15 mouse cellular contexts compared by ENCODE assay signal in genomic region chr7:48834371-48834970, GRCm38 (mm10). TPM values are rescaled to one million over a fixed set of nuclear protein-coding genes. Genes with fewer than 3 reads are reported as not detected.
A peak's percentile ranks its signal among the peaks of the same experiment; 100 is the strongest.
DNase-seq lines count a peak whose midpoint lies in the region; ATAC-seq and TF ChIP-seq lines count a peak whose summit lies in the region.
"Had no signal": no experiment of that assay in that cellular context is flagged by ENCODE, and none has a peak within 500 bp of the region (broad histone marks: within the 10 kb centered on the region; RNA-seq: fewer than 3 reads in every experiment).

No protein-coding gene starts in this region.

- peaks cover 46% of the 10 kb centered on the region for H3K4me1 ChIP-seq in heart, embryonic 11.5 days (ENCODE audit: control insufficient read depth, insufficient read depth, low read length)
- H3K4me1 ChIP-seq in midbrain, embryonic 14.5 days (ENCODE audit: control insufficient read depth, insufficient read depth, low read length), result peaks cover 13% of the 10 kb centered on the region; the same call in 1 of the 2 replicates
- peaks cover 17% of the 10 kb centered on the region for H3K4me1 ChIP-seq in midbrain, embryonic 10.5 days
- peaks cover 15% of the 10 kb centered on the region for H3K4me1 ChIP-seq in hindbrain, postnatal 0 days (ENCODE audit: insufficient read depth, low read length)
- no peaks in the 10 kb centered on the region for H3K4me1 ChIP-seq in kidney, adult 2 months (ENCODE audit: control insufficient read depth, insufficient read depth, low read length)
- H3K4me1 ChIP-seq: intestine, embryonic 15.5 days had no signal

- H3K27ac ChIP-seq in heart, embryonic 11.5 days (ENCODE audit: low read depth, low read length), result peak overlapping the region; percentile 41; the same call in 1 of the 2 replicates
- H3K27ac ChIP-seq in midbrain, embryonic 14.5 days (replicated peaks; ENCODE audit: low read depth, low read length), result no peak overlapping the region
- H3K27ac ChIP-seq in midbrain, embryonic 10.5 days (replicated peaks), result no peak overlapping the region
- H3K27ac ChIP-seq in hindbrain, postnatal 0 days, result 0 out of 2 replicates have a peak overlapping the region, but pooled peaks have one; percentile 11
- no peak overlapping the region for H3K27ac ChIP-seq in kidney, adult 2 months (ENCODE audit: insufficient read depth, low read depth, low read length)
- H3K27ac ChIP-seq: intestine, embryonic 15.5 days; layer of hippocampus, adult 2 months had no signal

- H3K27me3 ChIP-seq in heart, embryonic 11.5 days (ENCODE audit: control insufficient read depth, insufficient read depth, low read length), result no peaks in the 10 kb centered on the region
- H3K27me3 ChIP-seq in midbrain, embryonic 14.5 days (ENCODE audit: control insufficient read depth, insufficient read depth, low read length), result peaks cover 41% of the 10 kb centered on the region
- peaks cover 97% of the 10 kb centered on the region for H3K27me3 ChIP-seq in midbrain, embryonic 10.5 days (ENCODE audit: low read depth, poor library complexity, severe bottlenecking)
- no peaks in the 10 kb centered on the region; the same call in 1 of the 2 replicates for H3K27me3 ChIP-seq in hindbrain, postnatal 0 days (ENCODE audit: insufficient read depth, low read length)
- H3K27me3 ChIP-seq in kidney, adult 2 months (replicated peaks; ENCODE audit: control insufficient read depth, insufficient read depth, low read length), result no peaks in the 10 kb centered on the region
- H3K27me3 ChIP-seq: intestine, embryonic 15.5 days had no signal

- DNase-seq in heart, postnatal 14 days, result no peak
- peak; percentile 12 for DNase-seq in midbrain, embryonic 14.5 days
- DNase-seq in midbrain, embryonic 10.5 days (ENCODE audit: low spot score), result no peak
- DNase-seq in hindbrain, postnatal 0 days (ENCODE audit: low spot score), result peak; percentile 18
- DNase-seq in kidney, adult 2 months, result no peak
- no peak for DNase-seq in frontal cortex, postnatal 14 days (ENCODE audit: low spot score in 2 of 2)
- no peak for DNase-seq in cerebellum, postnatal 14 days
- DNase-seq: cerebellum, adult 9-11 months; gastrocnemius, postnatal 10 days; lung, postnatal 14 days; right cerebral cortex, postnatal 14 days; thymus, postnatal 36 days had no signal

- 0 out of 2 replicates have a peak overlapping the region, but pooled peaks have one; percentile 39 for H3K9ac ChIP-seq in heart, embryonic 11.5 days (ENCODE audit: low read depth, low read length)
- H3K9ac ChIP-seq in midbrain, embryonic 14.5 days (replicated peaks; ENCODE audit: low read length), result no peak overlapping the region
- no peak overlapping the region for H3K9ac ChIP-seq in hindbrain, postnatal 0 days (replicated peaks; ENCODE audit: low read length)
- H3K9ac ChIP-seq: intestine, embryonic 15.5 days had no signal

- no peaks in the 10 kb centered on the region; the same call in 1 of the 2 replicates for H3K36me3 ChIP-seq in heart, embryonic 11.5 days (ENCODE audit: control insufficient read depth, insufficient read depth, low read length)
- H3K36me3 ChIP-seq in midbrain, embryonic 14.5 days (ENCODE audit: control insufficient read depth, insufficient read depth, low read length), result no peaks in the 10 kb centered on the region
- no peaks in the 10 kb centered on the region for H3K36me3 ChIP-seq in midbrain, embryonic 10.5 days
- no peaks in the 10 kb centered on the region for H3K36me3 ChIP-seq in hindbrain, postnatal 0 days (ENCODE audit: insufficient read depth, low read length)
- H3K36me3 ChIP-seq in kidney, adult 2 months (ENCODE audit: control insufficient read depth, insufficient read depth, low read length), result no peaks in the 10 kb centered on the region
- H3K36me3 ChIP-seq: intestine, embryonic 15.5 days had no signal

- TF ChIP-seq POLR2A in kidney, adult 2 months (IDR thresholded peaks at IDR 0.05; ENCODE audit: low read depth, low read length), result no peak

- no peak overlapping the region for H3K4me2 ChIP-seq in heart, embryonic 11.5 days
- no peak overlapping the region for H3K4me2 ChIP-seq in midbrain, embryonic 14.5 days (ENCODE audit: low read length)
- H3K4me2 ChIP-seq in hindbrain, postnatal 0 days (ENCODE audit: low read depth, low read length), result no peak overlapping the region
- H3K4me2 ChIP-seq: intestine, embryonic 15.5 days had no signal

- intact Hi-C loops in heart, postnatal 14 days (cut with DNase I), result no loop called here

- H3K9me3 ChIP-seq in heart, embryonic 11.5 days (replicated peaks; ENCODE audit: control insufficient read depth, low read length), result no peaks in the 10 kb centered on the region
- no peaks in the 10 kb centered on the region for H3K9me3 ChIP-seq in midbrain, embryonic 14.5 days (ENCODE audit: control insufficient read depth, low read length)
- no peaks in the 10 kb centered on the region for H3K9me3 ChIP-seq in midbrain, embryonic 10.5 days (replicated peaks)
- H3K9me3 ChIP-seq in hindbrain, postnatal 0 days (ENCODE audit: low read length), result no peaks in the 10 kb centered on the region
- H3K9me3 ChIP-seq: intestine, embryonic 15.5 days had no signal

- no peak for ATAC-seq in heart, embryonic 11.5 days (replicated peaks; ENCODE audit: insufficient number of reproducible peaks, low FRiP score, low TSS enrichment)
- no peak for ATAC-seq in midbrain, embryonic 14.5 days (ENCODE audit: low FRiP score, low TSS enrichment)
- peak; percentile 58 for ATAC-seq in hindbrain, postnatal 0 days
- ATAC-seq: intestine, embryonic 15.5 days had no signal

- TF ChIP-seq CTCF in hindbrain, postnatal 0 days (IDR thresholded peaks at IDR 0.05; ENCODE audit: low read depth), result no peak
- no peak for TF ChIP-seq CTCF in kidney, adult 2 months (conservative IDR thresholded peaks at IDR 0.05; ENCODE audit: insufficient read depth, insufficient read length, low read depth, low read length)

- H3K4me3 ChIP-seq in heart, embryonic 11.5 days (ENCODE audit: low read depth, low read length), result no peak overlapping the region
- no peak overlapping the region for H3K4me3 ChIP-seq in midbrain, embryonic 14.5 days (replicated peaks; ENCODE audit: low read depth, low read length)
- no peak overlapping the region for H3K4me3 ChIP-seq in midbrain, embryonic 10.5 days
- H3K4me3 ChIP-seq in hindbrain, postnatal 0 days (ENCODE audit: low read length), result no peak overlapping the region
- H3K4me3 ChIP-seq in kidney, adult 2 months (ENCODE audit: insufficient read depth, low read depth, low read length), result no peak overlapping the region
- H3K4me3 ChIP-seq: intestine, embryonic 15.5 days; layer of hippocampus, adult 2 months had no signal

- WGBS in heart, embryonic 11.5 days (ENCODE audit: insufficient replicate concordance), result 64% methylated on average over 4 of the region's 4 CpGs
- 39% methylated on average over 4 of the region's 4 CpGs for WGBS in midbrain, embryonic 14.5 days
- WGBS in midbrain, embryonic 10.5 days, result 70% methylated on average over 4 of the region's 4 CpGs
- 37% methylated on average over 4 of the region's 4 CpGs for WGBS in hindbrain, postnatal 0 days
- 60% methylated on average over 4 of the region's 4 CpGs for WGBS in kidney, adult 2 months

RNA-seq across cellular contexts. Expression of gene Csrp3, which starts 13.4 kb away (rescaled TPM):
- 1,436 and 1,472 TPM in 2 replicates for polyA plus RNA-seq in heart, embryonic 11.5 days (2014; fragmentation: Nextera tagmentation; extraction: Ambion mirVana)
- total RNA-seq in heart, postnatal 14 days (2021), result 1,000 to 10,000 TPM; 1,478 to 1,683 TPM
- 0.43 and 0.50 TPM in 2 replicates for polyA plus RNA-seq in midbrain, embryonic 14.5 days (2014; fragmentation: Nextera tagmentation; extraction: Ambion mirVana)
- 0.22 TPM in 1 of 2 replicates, not detected in the other for polyA plus RNA-seq in midbrain, embryonic 10.5 days (2016; fragmentation: Nextera tagmentation; extraction: Ambion mirVana)
- not detected in 2 replicates for total RNA-seq in hindbrain, postnatal 0 days (2014; rRNA removed)
- not detected in 2 replicates for polyA plus RNA-seq in hindbrain, postnatal 0 days (2015; fragmentation: Nextera tagmentation; extraction: Ambion mirVana)
- 5.1 TPM in 1 of 2 replicates, not detected in the other for polyA plus RNA-seq in kidney, adult 2 months (2012; rRNA removed)
- total RNA-seq: layer of hippocampus, adult 2 months had no signal

RNA-seq across cellular contexts. Expression of gene Zdhhc13, which starts 45.7 kb away (rescaled TPM):
- polyA plus RNA-seq in heart, embryonic 11.5 days (2014; fragmentation: Nextera tagmentation; extraction: Ambion mirVana), result 36.1 and 41.8 TPM in 2 replicates
- total RNA-seq in heart, postnatal 14 days (2021), result 10 to 100 TPM; 11.1 to 12.6 TPM
- 38.7 and 49.7 TPM in 2 replicates for polyA plus RNA-seq in midbrain, embryonic 14.5 days (2014; fragmentation: Nextera tagmentation; extraction: Ambion mirVana)
- 30.9 and 34.0 TPM in 2 replicates for polyA plus RNA-seq in midbrain, embryonic 10.5 days (2016; fragmentation: Nextera tagmentation; extraction: Ambion mirVana)
- 43.3 and 55.5 TPM in 2 replicates for total RNA-seq in hindbrain, postnatal 0 days (2014; rRNA removed)
- polyA plus RNA-seq in hindbrain, postnatal 0 days (2015; fragmentation: Nextera tagmentation; extraction: Ambion mirVana), result 22.6 and 25.5 TPM in 2 replicates
- polyA plus RNA-seq in kidney, adult 2 months (2012; rRNA removed), result 7.8 and 9.6 TPM in 2 replicates

RNA-seq across cellular contexts. Expression of gene E2f8, which starts 46.9 kb away (rescaled TPM):
- polyA plus RNA-seq in heart, embryonic 11.5 days (2014; fragmentation: Nextera tagmentation; extraction: Ambion mirVana), result 20.7 and 22.7 TPM in 2 replicates
- total RNA-seq in heart, postnatal 14 days (2021), result 1 to 10 TPM; 1.8 to 3.3 TPM
- 1.1 and 2.9 TPM in 2 replicates for polyA plus RNA-seq in midbrain, embryonic 14.5 days (2014; fragmentation: Nextera tagmentation; extraction: Ambion mirVana)
- 17.1 and 18.8 TPM in 2 replicates for polyA plus RNA-seq in midbrain, embryonic 10.5 days (2016; fragmentation: Nextera tagmentation; extraction: Ambion mirVana)
- 2.6 and 4.8 TPM in 2 replicates for total RNA-seq in hindbrain, postnatal 0 days (2014; rRNA removed)
- polyA plus RNA-seq in hindbrain, postnatal 0 days (2015; fragmentation: Nextera tagmentation; extraction: Ambion mirVana), result 1.8 and 2.0 TPM in 2 replicates
- polyA plus RNA-seq in kidney, adult 2 months (2012; rRNA removed), result 0.12 and 0.28 TPM in 2 replicates

Comparison
In these comparisons a context has a peak if more than half of its experiments do, and no peak if none do; other contexts are left out.
1. DNase-seq: peak in midbrain, embryonic 14.5 days (single experiment) and hindbrain, postnatal 0 days (single experiment); none in heart, postnatal 14 days (0 of 2), midbrain, embryonic 10.5 days (single experiment), kidney, adult 2 months (single experiment), frontal cortex, postnatal 14 days (0 of 2) and cerebellum, postnatal 14 days (0 of 2).
2. H3K27ac ChIP-seq: peak in heart, embryonic 11.5 days (single experiment) and hindbrain, postnatal 0 days (single experiment); none in midbrain, embryonic 14.5 days (single experiment), midbrain, embryonic 10.5 days (single experiment) and kidney, adult 2 months (single experiment).
3. RNA of gene Csrp3, which starts 13.4 kb away (polyA plus RNA-seq): 1,436 to 1,472 TPM in heart, embryonic 11.5 days; 5.1 TPM in kidney, adult 2 months, 0.43 to 0.50 TPM in midbrain, embryonic 14.5 days, 0.22 TPM in midbrain, embryonic 10.5 days and not detected in hindbrain, postnatal 0 days; every median in the first group is over 100 times any median in the second.